Mouse (Mus musculus) frontal cortex, adult (tissue): Measurements from ENCODE around the gene Tmem63c.

ENCODE experiments used
- ATAC-seq: cut with Nextera tagmentation; 2 replicates; pipeline ENCODE4 v1.9.2; 2017; ENCODE audit warnings: mild to moderate bottlenecking, moderate library complexity, mixed read lengths; ENCODE audit not compliant: low TSS enrichment

The Tmem63c gene

DNA sequence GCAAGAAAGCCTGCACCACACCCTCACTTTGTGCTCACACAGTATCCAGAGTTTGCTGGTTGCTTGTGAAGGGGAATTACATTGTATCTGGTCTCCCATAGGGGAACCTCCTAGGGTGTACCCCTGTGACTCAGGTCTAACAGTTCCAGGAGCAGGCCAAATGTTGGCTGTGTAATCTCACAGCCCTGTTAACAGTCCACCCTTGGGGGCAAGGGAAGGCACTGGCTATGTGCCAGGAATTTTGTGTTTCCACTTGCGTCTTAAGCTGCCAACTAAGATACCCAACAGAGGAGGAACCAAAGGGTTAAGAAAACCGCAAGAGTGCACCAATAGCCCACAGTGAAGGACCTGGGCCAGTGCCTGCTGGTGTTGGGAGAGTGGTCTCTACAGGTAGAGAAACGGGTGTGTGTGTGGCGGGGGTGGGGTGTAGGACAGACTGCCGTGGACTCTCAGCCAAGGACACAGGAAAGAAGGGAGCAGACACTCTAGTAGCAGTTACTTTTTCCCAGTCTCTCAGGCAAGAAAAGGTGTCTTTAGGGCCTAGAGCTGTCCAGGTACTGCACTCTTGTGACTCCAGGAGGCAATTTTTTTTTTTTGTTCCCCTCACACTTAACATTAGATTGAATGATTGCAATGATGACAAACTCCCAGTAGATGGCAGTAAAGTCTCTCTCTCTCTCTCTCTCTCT, 20.8 kb upstream of the Tmem63c start:
- no peak for ATAC-seq

DNA sequence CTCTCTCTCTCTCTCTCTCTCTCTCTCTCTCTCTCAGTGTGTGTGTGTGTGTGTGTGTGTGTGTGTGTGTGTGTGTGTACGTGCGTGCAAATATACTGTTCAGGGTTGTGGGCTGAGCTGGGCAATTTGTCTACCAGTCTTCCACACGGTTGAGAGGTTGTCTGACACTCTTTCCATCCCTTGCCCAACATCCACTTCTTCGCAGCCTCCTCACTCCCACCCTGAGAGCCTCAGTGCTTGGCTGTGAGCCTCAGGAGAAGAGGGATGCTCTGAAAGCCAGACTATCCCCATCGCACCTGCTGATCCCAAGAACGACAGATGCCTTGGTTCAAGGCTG, 20.3 kb upstream of the Tmem63c start:
- peak; percentile 35; the same call in 1 of the 2 replicates for ATAC-seq

DNA sequence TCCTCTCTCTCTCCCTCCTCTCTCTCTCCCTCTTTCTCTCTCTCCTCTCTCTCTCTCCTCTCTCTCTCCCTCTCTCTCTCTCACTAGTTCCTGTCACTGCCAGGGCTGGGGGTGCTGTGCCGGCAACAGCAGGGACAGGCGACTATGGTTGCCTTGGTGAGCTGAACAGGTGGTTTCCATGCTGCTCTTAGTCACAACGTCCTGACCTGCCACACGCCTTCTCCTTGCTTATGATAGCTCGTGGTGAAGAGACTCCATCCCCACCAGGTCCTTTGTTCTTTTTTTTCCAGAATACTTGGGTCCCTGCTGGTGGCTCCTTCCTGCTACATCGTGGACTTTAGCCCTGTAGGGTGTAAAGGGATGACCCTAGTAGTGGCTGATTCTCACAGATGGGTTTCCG, 18.9 kb upstream of the Tmem63c start:
- ATAC-seq: no peak

DNA sequence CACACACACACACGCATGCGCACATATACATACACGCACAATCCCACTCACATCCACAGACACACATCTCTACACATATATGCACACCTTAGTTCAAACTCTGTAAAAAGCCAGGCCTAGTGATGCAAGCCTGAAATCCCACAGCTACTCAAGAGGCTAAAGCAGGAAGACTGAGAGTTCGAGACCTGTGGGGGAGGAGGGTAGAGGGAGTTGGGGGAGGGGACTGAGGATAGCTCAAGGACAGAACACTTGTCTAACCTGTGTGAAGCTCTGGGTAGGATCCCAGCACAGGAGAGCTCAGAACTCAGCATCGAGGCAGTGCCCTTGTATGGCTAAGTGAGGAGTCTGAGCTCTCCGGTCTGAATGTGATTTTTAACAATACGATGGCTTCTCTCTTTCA, 18.3 kb upstream of the Tmem63c start:
- ATAC-seq: no peak

DNA sequence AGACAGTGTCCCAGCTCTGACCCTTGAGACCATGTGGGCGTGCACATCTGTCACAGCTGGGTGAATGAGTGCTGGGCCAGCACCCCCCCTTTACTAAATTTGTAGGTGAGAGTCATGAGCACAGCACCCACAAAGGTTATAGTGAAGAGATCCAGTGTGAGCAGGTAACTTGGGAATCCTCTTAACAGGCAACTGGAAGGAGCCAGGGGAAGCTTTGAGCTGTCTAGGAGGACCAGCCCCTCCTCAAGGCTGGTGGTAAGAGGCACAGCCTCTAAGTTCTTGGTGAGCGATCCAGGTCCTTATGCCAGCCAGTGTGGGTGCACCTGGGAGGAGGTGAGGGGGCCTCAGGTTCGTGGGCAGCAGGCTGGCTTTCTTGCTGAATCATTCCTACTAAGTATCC, 17.5 kb upstream of the Tmem63c start:
- ATAC-seq: no peak

DNA sequence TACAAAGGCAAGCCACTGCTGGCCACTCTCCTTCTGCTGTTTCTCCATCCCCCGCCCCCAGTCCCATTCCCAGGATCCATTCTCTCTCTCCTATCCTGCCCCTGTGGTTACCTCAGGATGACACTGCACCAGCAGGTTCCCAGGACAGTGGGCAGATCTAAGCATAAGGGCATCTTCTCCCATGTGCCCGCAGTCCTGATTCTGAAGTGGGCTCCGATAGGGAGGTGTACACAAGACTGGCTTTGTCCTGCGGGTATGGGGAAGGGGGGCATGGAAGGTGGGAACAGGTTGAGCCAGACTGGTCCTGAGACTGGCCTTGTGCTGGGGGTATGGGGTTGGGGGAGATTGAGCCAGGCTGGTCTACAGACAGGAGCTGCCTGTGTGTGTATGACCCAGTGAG, 16.5 kb upstream of the Tmem63c start:
- ATAC-seq: no peak

DNA sequence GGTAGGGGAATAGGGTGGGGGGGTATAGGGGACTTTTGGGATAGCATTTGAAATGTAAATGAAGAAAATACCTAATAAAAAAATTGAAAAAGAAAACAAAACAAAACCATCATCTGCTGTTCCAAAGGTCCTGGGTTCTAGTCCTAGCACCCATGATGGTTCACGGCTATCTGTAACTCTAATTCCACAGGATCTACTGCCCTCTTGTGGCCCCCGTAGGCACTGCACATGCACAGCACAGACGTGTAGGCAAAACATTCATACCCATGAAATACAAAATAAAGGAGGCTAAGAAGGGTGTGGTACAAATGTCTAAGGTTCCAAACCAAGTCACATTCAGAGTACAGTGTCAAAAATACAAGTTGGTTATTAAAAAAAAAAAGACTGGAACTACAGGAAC, 4.1 kb upstream of the Tmem63c start:
- ATAC-seq: no peak

DNA sequence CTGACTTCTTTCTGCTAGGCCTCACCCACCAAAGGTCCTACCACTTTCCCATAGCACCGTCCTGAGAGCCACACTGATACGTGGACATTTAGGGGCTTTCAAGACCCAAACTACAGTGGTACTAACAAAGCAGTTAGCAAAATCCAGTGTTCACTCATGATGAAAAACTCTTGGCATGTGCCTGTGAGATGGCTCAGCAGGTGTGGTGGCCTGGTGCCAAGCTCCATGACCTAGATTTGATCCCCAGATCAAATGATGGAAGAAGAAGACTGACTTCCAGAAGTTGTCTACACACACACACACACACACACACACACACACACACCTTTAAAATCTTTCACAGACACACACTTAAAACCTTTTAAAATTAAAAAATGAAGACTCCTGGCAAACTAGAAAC, 2.4 kb upstream of the Tmem63c start:
- ATAC-seq: no peak

DNA sequence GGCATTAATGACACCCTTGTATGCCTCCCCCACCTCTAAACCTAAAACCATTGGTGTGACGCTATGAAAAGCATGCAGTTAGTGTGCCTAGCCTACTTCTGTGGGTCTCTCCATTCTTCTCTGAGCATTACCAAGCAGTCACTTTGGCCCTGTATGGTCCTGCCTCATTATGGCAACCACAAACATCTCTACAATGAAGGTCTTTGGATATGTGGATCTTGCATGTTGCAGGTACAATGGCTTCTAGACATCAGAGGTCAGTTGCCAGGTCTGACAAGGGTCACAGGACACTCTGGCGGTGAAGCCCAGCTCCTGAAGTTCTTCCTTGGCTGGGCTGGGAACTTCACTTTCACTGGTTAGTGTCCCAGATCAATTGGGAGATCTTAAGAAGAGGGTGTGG, 866 bp downstream of the Tmem63c start:
- ATAC-seq: no peak

DNA sequence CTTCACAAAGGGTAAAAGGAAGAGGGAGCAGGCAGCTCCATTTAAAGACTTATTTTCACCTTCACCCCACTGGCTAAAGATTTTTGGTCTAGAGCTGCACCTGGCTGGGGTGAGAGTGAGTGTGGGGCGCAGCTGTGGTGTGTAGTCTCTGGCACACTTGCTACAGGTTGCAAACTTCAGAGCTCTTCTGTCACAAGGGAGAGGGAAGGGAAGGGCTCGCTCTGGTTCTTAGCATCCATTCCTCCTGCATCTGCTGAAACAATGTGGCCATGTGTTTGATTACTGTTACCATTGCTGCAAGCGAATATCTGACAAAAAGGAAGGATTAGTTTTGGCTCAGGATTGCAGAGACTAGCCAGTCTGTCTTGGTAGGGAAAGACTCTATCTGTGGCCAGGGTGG, 2.3 kb downstream of the Tmem63c start:
- no peak for ATAC-seq

DNA sequence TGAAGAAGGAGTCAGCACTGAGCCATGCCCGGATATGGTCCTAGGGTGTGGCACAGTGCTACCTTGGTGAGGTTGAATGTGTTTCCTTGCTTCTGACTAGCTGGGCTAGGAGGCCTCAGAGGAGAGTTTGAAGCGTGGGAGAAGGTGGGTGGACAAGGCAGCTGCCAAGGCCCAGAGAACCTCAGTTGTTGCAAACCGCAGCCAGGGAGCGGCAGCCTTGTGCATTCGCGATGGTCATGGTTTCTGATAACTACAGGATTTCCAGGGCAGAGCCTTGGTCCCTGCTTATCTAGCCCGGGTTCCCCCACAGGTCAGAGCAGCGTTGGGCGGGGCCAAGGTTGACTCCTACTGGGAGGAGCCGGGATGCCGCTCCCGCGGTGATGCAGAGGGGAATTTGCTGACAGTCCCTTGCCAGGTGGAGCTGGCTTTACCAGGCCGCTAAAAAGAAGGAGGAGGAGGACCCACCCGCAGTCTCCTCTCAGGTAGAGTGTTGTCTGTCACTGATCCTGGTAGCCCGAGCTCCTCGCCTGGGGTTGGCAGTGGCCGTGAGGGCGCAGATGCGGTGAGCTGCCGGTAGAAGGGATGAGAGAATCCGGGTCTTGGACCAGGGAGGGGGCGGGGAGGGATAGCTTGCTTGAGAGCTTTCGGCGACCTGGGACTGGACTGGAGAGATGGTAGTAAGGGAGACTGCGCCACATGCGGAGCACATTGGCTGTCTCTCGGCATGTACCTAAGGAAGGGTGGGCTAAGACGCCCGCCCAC, 5.2 kb downstream of the Tmem63c start:
- ATAC-seq: peak; percentile 78

DNA sequence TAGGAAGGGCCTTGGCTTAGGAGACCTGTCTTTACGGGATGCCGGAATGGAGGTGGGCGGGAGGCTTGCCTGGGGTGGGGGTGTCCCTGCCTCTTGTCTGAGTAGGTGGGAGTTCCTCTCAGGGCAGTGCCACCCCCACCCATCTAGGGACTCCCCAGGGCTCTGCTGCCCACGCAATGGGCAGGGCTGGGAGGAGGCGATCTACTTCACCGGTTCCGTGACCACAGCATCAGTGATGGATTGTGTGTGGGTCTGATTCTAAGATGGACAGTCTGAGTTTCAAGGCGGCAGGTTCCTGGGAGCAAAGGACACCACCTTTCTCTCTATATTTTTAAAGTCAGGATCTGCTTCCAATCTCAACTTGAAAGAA, 5.7 kb downstream of the Tmem63c start:
- ATAC-seq: peak; percentile 50

DNA sequence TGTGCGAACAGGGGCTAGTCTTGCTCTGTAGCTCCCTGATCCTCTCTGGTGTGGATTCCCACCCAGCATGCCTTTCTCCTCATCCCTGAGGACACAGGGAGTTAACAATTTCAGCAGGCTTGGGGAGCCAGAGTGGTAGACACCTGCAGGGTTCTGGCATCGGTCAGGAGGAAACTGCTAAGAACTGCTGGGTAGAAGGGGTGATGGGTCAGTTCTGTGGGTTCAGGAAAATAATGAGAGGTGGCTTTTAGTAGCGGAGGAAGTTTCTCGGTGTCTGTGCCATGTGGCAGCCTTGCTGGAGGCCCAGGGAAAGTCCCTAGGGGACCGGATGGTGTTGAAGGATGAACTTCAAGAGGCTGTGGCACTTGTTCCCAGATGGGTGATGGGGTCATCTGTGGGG, 6.3 kb downstream of the Tmem63c start:
- no peak for ATAC-seq

DNA sequence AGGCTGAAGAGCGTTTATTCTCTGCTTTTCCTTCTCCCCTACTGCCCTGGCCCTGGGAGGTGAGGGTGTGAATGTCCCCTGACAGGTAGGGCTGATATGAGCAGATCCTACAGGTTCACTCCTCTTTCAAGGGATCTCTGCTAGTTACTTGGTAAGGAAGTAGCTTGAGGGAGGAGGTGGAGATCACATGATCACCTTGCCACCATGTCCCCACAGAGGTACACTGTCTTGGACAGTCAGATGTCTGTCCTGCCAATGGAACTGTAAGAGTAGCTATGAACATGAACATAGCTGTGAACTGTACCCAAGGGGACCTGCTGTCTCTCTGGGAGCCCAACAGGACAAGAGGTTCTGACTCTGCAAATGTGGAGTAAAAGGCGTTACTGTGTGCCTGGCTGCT, 6.9 kb downstream of the Tmem63c start:
- no peak for ATAC-seq

DNA sequence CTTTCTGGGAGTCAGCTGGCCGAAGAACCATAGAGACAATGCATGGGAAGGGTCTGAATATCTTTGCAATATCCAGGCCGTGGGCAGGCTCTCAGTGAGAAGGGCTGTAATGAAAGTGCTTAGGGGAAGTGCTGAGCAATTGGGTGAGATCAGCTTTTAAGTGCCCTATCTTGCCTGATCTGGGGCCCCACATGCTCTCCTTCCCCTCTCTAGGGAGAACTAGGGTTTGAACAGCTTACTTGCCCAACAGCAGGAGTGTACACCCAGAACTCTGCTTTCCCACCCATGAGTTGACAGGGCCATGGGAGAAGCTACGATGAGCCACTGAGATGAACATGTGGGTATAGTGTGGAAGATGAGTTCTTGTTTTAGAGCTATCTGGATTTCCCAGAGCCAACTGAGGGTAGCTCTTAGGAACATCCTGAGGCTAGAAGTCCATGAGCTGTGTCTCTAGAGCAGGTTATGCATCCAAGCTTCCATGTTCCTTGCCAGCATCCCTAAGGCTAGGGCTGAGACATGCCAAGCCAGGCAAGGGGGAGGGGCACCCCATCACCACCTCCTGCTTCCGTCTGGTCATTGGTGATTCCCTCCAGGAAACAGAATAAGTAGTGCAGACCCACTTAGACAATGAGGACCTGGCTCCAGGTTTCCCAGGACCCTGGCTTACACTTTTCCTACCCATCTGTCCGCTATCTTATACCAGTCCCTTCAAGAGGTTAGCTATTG, 8.3 kb downstream of the Tmem63c start:
- no peak for ATAC-seq

DNA sequence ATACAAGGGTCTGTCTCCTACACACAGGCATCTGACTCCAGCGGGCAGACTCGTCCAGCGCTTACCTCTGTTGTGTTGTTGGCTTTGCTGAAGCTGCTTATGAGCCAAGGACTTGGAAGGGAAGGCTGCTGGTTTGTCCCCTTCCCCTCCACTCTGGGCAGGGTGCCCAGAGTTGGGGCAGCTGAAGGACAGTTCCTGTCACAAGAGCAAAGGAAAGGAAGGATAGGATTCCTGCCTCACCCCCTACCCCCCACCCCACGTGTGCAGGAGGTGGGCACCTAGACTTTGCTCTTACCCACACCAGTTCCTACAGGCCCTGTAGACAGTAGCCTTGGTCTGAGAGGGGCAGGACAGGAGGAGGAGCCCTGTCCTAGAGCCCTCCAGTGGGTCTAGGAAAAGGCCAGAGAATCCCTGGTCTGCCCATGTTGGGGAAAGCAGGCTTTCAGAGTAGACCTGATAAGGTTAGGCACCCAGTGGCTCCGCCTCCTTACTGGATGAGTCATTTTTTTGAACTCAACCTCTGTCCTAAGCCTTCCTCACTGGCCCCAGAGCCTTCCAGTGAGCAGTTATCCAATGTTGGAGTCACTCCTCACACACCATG, 10.1 kb downstream of the Tmem63c start:
- ATAC-seq: no peak

DNA sequence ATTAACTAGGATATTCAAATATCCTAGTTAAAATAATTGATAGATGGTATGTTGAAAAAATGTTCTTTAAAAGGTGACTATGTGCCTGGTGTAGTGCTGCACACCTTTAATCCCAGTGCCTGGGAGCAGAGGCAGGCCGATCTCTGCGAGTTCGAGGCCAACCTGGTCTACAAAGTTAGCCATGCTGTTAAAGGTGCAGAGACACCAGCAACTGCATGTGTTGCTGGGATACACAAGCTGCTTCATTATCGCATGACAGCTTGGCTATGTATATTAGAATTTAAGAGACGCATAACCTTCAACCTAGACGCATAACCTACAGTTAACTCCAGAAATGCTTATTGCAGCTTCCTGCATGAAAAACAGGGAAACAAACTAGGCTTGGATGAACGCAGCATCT, 15.5 kb downstream of the Tmem63c start:
- no peak for ATAC-seq

DNA sequence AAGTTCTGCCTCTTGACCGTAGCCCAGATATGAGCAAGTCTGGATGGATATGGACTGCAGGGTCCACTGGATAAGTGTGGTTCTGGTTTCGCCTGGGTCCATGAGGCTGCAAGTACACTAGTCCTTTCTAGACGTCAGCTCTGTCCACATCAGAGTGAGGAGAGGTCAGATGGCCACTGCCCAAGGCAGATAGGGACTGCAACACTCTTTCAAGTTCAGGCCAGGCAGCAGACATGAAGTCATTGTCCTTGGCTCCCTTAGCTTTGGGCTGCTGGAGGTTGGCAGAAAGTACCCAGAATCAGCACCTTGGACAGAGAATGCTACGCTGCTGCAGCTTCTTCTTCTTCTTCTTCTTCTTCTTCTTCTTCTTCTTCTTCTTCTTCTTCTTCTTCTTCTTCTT, 19.0 kb downstream of the Tmem63c start:
- ATAC-seq: no peak

DNA sequence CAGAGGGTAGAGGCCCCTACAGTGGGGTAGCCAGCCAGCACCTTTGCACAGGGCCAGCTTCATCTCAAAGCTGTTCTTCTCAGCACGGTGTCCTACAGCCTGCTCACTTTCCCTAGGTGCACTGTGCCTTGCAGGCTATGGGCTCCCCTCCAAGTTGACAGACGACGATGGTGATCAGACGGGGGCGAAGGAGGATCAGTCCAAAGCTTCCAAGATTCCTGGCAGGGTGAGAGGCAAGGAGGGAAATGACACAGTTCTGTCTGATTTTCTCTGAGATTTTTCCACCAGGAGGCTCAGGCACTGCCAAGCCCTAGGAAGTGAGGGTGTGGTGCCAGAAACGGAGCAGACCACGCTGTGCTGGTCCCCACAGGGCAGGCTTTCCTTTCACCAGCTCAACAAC, 19.7 kb downstream of the Tmem63c start:
- peak; percentile 69 for ATAC-seq

DNA sequence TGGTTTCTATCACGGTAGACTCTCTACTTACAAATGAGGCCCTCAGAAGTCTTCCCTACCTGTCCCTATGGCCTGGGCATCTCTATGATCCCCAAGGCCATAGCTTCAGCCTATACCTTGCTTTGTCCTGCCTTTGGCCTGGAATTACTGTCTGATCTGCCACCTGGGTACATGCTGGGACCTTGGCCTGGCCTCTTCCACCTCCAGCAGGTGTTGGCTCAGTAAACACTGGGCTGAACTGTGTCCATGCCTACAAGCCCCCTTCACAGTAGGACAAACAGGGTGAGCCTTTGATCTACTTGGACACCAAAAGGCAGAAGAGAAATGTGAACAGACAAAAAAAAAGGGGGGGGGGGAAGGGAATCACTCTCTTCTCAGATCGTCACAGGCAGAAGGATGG, 21.3 kb downstream of the Tmem63c start:
- no peak for ATAC-seq

DNA sequence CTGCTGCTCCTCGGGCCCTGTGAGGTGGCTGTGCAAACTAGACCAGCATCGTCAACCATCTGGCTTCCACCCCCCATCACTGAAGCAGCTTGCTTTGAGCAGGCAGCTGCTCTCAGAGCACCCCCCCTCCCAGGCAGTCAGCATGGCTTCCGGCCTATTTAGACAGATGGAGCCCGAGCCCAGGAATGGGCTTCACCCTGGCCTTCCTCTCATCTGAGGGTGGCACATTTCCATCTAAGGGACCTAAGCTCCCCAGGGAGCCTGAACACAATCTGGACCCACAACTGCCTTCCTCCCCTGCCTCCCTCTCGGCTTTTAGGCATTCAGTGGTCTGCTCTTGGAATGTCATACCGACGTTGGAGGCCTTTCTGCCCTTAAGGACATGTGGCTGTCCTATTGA, 22.1 kb downstream of the Tmem63c start:
- peak; percentile 31 for ATAC-seq

DNA sequence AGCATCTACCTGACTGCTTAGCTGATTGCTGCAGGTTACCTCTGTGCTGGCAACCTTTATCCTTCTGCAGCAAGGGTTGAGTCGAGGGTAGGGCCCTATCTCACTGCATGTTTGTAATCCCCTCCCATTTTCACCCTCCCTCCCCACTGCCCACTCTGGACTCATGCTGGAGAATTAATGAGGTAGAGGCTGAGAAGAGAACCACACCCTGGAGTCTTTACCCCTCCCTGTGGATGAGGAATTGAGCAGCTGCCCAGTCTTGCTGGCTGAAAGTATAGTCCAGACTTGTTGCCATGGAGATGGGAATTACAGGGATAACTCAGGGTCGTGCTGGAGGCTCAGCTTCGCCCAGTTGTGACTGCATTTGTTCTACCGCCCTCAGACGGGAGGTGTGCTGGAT, 23.6 kb downstream of the Tmem63c start:
- peak; percentile 53 for ATAC-seq

DNA sequence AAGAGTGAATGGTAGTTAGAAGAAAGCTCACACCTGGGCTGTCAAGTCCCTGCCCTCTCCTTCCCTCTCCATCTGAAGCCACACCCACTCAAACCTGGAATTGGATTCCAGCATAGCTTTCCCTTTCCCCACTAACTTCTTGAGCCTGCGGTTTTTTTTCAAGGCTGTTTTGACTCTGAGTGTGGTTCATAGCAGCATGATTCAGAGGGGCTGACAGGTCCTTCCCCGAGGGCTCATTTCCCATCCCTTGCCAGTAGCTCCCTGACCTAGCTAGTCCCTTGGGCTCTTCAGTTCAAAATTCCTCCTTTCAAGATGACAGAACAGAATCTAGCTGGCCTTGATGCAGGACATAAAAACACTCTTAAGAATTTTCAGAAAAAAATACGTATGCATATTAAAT, 26.4 kb downstream of the Tmem63c start:
- no peak for ATAC-seq
